Mouse (Mus musculus): ENCODE measurements around the gene Hist1h4m. TPM values are rescaled to one million over a fixed set of nuclear protein-coding genes. Genes with fewer than 3 reads are reported as not detected.
"Not testable (repeated sequence)": the region's sequence is repeated elsewhere in the genome, so short reads cannot be mapped to it uniquely, and the experiment has no call there.

Hist1h4m gene
- polyA plus RNA-seq, 1 experiment from 2014 or later, result not detected

DNA sequence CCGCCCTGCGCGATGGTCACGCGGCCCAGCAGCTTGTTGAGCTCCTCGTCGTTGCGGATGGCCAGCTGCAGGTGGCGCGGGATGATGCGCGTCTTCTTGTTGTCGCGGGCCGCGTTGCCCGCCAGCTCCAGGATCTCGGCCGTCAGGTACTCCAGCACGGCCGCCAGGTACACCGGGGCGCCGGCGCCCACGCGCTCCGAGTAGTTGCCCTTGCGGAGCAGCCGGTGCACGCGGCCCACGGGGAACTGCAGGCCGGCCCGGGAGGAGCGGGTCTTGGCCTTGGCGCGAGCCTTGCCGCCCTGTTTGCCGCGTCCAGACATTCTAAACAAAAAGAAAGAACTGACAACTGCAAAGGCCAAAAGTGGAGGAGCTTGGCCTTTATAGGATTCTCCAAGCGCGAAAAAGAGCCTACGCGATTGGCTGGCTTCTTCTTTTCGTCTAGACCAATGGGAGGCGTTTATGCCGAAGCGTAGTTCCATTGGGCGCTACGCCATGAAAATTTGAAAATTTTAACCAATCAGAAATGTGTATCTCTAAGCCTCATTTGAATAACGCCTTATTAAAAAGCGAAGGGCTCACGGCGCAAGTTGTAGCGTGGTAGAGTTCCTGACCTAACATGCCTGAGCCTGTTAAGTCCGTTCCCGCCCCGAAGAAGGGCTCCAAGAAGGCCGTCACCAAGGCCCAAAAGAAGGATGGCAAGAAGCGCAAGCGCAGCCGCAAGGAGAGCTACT is 24.5 kb upstream of the Hist1h4m start, which contains the start of the genes Hist1h2an and Hist1h2bp:
Gene Hist1h2an, minus strand, starts transcription at position 320 of the 731 bp plus-strand sequence.
Gene Hist1h2bp, plus strand, starts transcription at position 563 of the 731 bp plus-strand sequence.
- Histone ChIP-seq H3K4me3 (replicated peaks) (peak within 1 kb of the TSS; percentile 43), H3K27ac (peak within 1 kb of the TSS; percentile 92), H3K4me2 (peak within 1 kb of the TSS; percentile 57), H3K4me1 (peaks cover 40% of the 10 kb centered on the region), H3K9ac (peak within 1 kb of the TSS; percentile 48)
- H3K27me3 ChIP-seq; H3K36me3 ChIP-seq; H3K9me3 ChIP-seq (replicated peaks): not testable (repeated sequence)
- ATAC-seq (replicated peaks; ENCODE audit: low FRiP score), result peak; percentile 96
- under 1% methylated on average over 40 of the region's 63 CpGs for WGBS

DNA sequence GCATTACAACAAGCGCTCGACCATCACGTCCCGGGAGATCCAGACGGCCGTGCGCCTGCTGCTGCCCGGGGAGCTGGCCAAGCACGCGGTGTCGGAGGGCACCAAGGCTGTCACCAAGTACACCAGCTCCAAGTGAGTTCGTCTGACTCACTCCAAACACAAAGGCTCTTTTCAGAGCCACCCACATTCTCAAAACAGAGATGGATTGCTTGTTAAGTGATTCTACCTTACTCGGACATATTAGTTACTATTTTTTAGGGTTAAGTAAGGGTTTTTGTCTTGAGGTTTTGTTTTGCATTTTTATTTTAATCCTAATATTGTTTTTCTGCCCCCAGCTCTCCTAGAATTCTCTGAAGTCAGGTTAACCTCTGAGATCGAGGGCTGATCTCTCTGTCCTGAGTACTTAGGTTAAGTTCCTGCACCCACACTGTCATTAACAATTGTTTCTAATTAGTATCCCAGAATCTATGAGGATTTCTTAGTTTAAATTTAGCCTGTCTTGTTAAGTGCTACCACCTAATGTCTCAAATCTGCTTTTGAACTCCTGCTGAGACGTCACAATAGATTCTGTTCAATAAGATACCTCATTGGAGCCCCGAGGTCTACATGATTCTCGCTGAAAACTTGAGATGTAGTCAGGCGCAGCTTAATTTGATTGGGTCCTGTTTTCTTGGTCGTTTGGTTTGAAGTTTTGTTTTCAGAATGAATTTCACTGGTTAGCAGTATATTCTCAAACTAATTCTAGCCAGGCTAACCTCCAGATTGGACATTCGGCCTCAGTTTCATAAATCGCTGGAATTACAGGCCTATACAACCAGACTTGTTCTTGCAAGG is 23.6 kb upstream of the Hist1h4m start:
- Histone ChIP-seq H3K9me3 (replicated peaks) (no peaks in the 10 kb centered on the region), H3K4me2 (peak overlapping the region; percentile 53), H3K9ac (peak overlapping the region; percentile 29; the same call in 1 of the 2 replicates), H3K4me1 (peaks cover 33% of the 10 kb centered on the region), H3K27ac (peak overlapping the region; percentile 92), H3K27me3 (no peaks in the 10 kb centered on the region), H3K36me3 (no peaks in the 10 kb centered on the region), H3K4me3 (replicated peaks) (peak overlapping the region; percentile 43)
- peak; percentile 20 for ATAC-seq (replicated peaks; ENCODE audit: low FRiP score)
- WGBS, result 18% methylated on average over 15 of the region's 21 CpGs

DNA sequence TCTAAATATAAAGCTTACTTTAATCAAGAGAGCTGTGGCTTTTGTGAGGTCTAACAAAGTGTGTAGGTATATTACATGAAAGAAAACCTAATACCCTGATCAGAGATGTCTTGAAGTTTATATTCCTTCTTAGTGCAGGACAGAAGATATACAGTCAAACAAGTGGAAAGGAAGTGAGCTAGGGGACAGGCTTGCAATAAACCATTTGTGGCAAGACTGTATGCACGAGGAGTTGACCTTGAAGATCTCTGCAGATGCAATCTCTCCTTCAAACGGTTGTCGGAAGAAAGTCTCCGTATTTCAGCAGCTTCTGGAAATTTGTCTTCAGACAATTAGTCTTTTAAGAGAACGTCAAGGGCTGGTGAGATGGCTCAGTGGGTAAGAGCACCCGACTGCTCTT is 21.6 kb upstream of the Hist1h4m start:
- ATAC-seq (replicated peaks; ENCODE audit: low FRiP score), result no peak
- no peak overlapping the region for H3K4me3 ChIP-seq (replicated peaks)
- H3K9me3 ChIP-seq (replicated peaks), result no peaks in the 10 kb centered on the region
- H3K9ac ChIP-seq, result no peak overlapping the region
- peaks cover 24% of the 10 kb centered on the region for H3K4me1 ChIP-seq
- H3K36me3 ChIP-seq, result no peaks in the 10 kb centered on the region
- H3K27ac ChIP-seq, result peak overlapping the region; percentile 45; the same call in 1 of the 2 replicates
- no peaks in the 10 kb centered on the region for H3K27me3 ChIP-seq
- H3K4me2 ChIP-seq, result no peak overlapping the region
- 47% methylated on average over 6 of the region's 6 CpGs for WGBS

DNA sequence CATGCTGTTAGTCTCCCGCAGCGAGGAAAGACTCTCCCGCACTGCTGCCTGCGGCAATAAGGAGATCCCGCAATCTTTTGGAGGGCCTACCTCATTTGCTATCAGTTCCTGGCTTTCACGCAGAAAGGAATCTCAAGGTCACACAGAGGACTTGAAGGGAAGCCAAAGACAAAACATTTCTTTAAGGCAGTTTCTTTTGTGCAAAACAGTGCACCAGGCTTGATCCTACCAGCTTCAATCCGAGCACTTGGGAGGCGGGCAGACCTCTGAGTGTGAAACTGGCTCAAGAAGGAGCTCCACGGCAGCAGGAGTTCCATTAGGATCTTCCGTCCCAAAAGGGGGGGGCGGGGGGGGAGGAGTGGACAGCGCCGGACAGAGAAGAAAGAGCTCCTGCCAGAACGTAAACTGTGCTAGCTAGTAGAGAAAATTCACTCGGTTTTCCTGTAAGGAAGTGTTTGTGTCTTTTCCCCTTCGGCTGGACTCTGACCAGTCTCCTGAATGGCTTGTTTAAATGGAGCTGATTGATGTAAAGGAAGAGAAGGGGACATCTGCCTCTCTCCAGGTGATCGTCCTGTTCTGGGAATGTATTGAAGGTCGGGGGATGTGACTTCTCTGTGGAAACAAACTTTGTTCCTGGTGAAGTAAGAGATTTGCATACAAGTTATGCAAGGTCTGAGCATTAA is 20.8 kb upstream of the Hist1h4m start:
- peak overlapping the region; percentile 27 for H3K4me3 ChIP-seq (replicated peaks)
- H3K9me3 ChIP-seq (replicated peaks), result no peaks in the 10 kb centered on the region
- peak overlapping the region; percentile 48; the same call in 1 of the 2 replicates for H3K27ac ChIP-seq

DNA sequence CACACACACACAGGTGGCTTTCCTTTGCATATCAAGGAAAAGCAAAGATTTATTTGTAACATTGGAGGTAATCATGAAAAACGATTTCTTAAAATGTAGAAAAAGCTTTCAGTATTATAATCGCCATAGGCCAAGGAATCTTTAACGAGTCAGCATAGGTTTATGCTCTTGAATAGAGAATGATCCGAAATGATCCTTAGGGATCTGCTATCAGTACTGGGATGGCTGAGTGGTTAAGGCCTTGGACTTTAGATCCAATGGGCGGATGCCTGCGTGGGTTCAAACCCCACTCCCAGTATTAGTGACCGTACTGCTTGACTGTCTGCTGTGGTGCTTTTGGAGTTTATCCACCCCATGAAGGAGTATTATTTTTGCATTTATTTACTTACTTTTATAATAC is 16.0 kb upstream of the Hist1h4m start:
- no peak for ATAC-seq (replicated peaks; ENCODE audit: low FRiP score)
- Histone ChIP-seq H3K27me3 (no peaks in the 10 kb centered on the region), H3K4me3 (replicated peaks) (no peak overlapping the region), H3K36me3 (no peaks in the 10 kb centered on the region), H3K4me1 (peaks cover 5% of the 10 kb centered on the region; the same call in 1 of the 2 replicates), H3K27ac (no peak overlapping the region), H3K9ac (no peak overlapping the region), H3K9me3 (replicated peaks) (no peaks in the 10 kb centered on the region), H3K4me2 (no peak overlapping the region)
- 89% methylated on average over 7 of the region's 7 CpGs for WGBS

More for the DNA sequence above, 20.8 kb upstream of the Hist1h4m start:
- no peaks in the 10 kb centered on the region for H3K27me3 ChIP-seq
- no peak for ATAC-seq (replicated peaks; ENCODE audit: low FRiP score)
- 7% methylated on average over 18 of the region's 18 CpGs for WGBS
- peak overlapping the region; percentile 49; the same call in 1 of the 2 replicates for H3K9ac ChIP-seq
- peak overlapping the region; percentile 54 for H3K4me2 ChIP-seq
- H3K36me3 ChIP-seq, result no peaks in the 10 kb centered on the region
- H3K4me1 ChIP-seq, result peaks cover 20% of the 10 kb centered on the region

DNA sequence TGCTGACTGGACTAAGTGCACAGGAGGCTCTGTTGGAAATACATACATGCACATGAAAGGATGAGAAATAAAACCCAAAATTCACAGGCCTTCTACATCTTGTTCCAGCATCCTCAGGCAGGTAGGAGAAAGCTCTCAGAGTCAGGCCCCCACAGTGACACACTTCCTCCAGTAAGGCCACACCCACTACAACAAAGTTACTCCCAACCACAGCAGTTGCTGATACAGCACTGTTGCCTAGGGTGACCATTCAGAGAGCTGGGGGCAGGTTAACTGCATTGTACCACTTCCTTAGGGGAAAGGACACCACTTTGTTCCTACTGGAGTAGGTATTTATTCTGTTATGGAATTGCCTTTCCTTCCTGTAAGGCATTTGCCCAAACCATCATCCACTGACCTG is 14.4 kb upstream of the Hist1h4m start:
- not testable (repeated sequence) for H3K4me1 ChIP-seq; H3K9me3 ChIP-seq (replicated peaks); ATAC-seq (replicated peaks; ENCODE audit: low FRiP score); H3K36me3 ChIP-seq; H3K4me2 ChIP-seq; H3K27ac ChIP-seq; H3K27me3 ChIP-seq; H3K4me3 ChIP-seq (replicated peaks); H3K9ac ChIP-seq

DNA sequence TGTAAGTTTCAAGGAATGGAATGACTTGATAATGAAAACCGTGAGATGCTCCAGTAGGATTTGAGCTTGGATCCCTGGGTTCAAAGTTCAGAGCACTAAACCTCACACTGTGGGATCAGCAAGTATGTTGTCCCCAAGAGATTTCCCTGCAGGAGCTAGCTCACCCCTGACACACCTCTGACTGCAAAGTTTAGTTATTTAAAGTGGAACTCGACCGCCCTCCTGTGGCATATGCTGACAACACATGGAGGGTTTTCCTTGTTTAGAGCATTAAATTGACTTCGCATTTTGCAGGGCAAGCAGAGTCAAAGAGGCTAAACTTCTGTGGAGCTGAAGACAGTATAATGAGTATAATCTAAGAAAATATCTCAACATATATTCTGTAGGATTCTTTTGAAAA is 8.5 kb upstream of the Hist1h4m start:
- peak; percentile 77 for ATAC-seq (replicated peaks; ENCODE audit: low FRiP score)
- not testable (repeated sequence) for H3K27ac ChIP-seq; H3K4me2 ChIP-seq; H3K4me3 ChIP-seq (replicated peaks); H3K9ac ChIP-seq; H3K9me3 ChIP-seq (replicated peaks); H3K27me3 ChIP-seq; H3K4me1 ChIP-seq; H3K36me3 ChIP-seq
- WGBS, result no CpG with 5 or more reads among the region's 4 CpGs

DNA sequence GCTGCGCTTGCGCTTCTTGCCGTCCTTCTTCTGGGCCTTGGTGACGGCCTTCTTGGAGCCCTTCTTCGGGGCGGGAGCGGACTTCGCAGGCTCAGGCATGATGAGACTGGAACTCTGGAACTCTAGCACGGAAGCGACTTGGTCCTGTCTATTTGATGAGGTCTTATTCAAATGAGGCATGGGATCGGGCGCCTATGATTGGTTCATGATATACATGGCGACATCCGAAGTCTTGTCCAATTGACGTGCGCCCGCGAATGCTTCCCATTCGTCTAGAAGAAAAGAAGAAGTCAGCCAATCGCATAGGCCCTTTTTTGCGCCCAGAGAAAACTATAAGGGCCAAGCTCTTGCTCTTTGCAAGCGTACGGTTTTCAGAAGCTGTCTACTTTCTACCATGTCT is 1.5 kb upstream of the Hist1h4m start, which contains the start of the genes Hist1h2bq and Hist1h2ao:
Gene Hist1h2bq, minus strand, starts transcription at position 125 of the 400 bp plus-strand sequence.
Gene Hist1h2ao, plus strand, starts transcription at position 393 of the 400 bp plus-strand sequence.
- peak; percentile 98 for ATAC-seq (replicated peaks; ENCODE audit: low FRiP score)

DNA sequence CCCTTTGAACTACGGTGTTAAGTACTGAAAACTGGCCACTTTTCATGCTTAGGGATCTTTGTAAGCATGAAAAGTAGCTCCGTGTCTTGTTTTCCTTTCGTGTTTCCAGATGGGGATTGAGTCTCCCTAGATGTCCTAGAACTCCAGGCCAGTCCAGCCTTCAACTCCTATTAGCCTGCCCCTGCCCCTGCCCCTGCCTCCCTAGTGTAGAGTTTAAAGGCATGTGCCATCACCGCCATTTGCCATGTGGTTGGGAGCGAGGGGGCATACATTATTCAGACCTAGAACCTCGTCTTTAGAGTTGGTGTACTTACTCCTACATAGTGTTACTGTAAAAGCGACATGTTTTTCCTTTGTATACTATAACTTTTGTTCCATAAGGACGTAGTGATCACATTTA is 472 bp upstream of the Hist1h4m start:
- H3K27ac ChIP-seq; H3K9me3 ChIP-seq (replicated peaks); H3K36me3 ChIP-seq; H3K27me3 ChIP-seq; H3K9ac ChIP-seq; H3K4me2 ChIP-seq; H3K4me3 ChIP-seq (replicated peaks); H3K4me1 ChIP-seq: not testable (repeated sequence)
- no CpG with 5 or more reads among the region's 8 CpGs for WGBS
- ATAC-seq (replicated peaks; ENCODE audit: low FRiP score), result peak; percentile 34

More for the DNA sequence above, 1.5 kb upstream of the Hist1h4m start, which contains the start of the genes Hist1h2bq and Hist1h2ao:
- H3K27me3 ChIP-seq; H3K9ac ChIP-seq; H3K4me1 ChIP-seq; H3K4me3 ChIP-seq (replicated peaks); H3K36me3 ChIP-seq; H3K4me2 ChIP-seq; H3K27ac ChIP-seq; H3K9me3 ChIP-seq (replicated peaks): not testable (repeated sequence)
- WGBS, result no CpG with 5 or more reads among the region's 23 CpGs

DNA sequence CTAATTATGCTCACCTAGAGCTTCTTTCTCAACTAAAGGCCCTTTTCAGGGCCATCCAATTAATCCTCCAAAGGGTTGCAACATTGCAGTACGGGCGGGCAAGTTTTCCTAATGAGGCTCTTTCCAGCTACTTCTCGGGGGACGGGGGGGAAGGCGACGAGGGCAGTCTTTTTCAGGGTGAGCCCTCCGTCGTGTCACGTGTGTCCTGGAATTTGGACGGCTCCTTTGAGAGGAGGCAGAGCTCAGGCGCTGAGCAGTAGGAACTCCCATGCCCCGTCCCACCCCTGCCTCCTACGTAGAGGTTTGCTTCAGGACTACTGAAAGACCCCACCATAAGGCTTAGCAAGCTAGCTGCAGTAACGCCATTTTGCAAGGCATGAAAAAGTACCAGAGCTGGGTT is 546 bp downstream of the Hist1h4m start:
- H3K9ac ChIP-seq; H3K9me3 ChIP-seq (replicated peaks); H3K4me1 ChIP-seq; H3K36me3 ChIP-seq; H3K27me3 ChIP-seq: not testable (repeated sequence)
- H3K4me3 ChIP-seq (replicated peaks), result peak overlapping the region; percentile 25; the same call in 1 of the 2 replicates
- peak overlapping the region; percentile 50 for H3K4me2 ChIP-seq
- peak overlapping the region; percentile 75 for H3K27ac ChIP-seq
- ATAC-seq (replicated peaks; ENCODE audit: low FRiP score), result peak; percentile 47
- WGBS, result under 1% methylated on average over 14 of the region's 14 CpGs

DNA sequence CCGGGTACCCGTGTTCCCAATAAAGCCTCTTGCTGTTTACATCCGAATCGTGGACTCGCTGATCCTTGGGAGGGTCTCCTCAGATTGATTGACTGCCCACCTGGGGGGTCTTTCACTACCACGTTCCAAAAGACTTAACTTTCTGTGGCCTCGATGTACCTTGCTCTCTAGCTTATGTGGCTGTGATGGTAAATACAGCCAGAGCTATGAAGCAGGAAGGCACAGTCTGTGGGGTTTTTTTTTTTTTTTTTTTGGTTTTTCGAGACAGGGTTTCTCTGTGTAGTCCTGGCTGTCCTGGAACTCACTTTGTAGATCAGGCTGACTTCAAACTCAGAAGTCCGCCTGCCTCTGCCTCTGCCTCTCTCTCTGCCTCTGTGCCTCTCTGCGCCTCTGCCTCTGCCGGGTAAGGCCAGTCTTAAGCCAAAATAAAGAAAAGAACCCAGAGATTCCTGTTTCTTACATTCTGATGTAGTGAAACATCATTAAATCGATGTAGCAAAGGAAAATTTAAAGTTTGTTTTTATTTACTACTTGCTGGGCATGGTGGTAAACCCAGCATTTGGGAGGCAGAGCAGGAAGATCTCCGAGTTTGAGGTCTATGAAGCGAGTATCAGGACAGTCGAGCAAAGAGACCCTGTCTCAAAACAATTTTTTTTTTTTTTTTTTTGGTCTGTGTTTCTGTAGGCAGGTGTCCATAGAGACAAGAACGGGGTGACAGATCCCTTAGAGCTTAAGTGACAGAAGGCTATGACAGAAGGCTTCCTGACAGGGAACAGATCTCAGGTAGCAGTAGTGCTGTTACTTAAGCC is 8.7 kb downstream of the Hist1h4m start:
- 80% methylated on average over 7 of the region's 16 CpGs for WGBS
- H3K36me3 ChIP-seq; H3K9ac ChIP-seq; H3K4me1 ChIP-seq; ATAC-seq (replicated peaks; ENCODE audit: low FRiP score); H3K27ac ChIP-seq; H3K4me2 ChIP-seq; H3K27me3 ChIP-seq; H3K9me3 ChIP-seq (replicated peaks); H3K4me3 ChIP-seq (replicated peaks): not testable (repeated sequence)
